Mouse (Mus musculus) adrenal gland, adult (tissue): ENCODE measurements around the gene Ptpn23.
"Not testable (repeated sequence)": the region's sequence is repeated elsewhere in the genome, so short reads cannot be mapped to it uniquely, and the experiment has no call there.

Source experiments
- DNase-seq, 2 experiments: peaks; one replicate each; pipeline ENCODE4 v3.0.0; 2022 to 2023; ENCODE audit warnings: low spot score in 1 of 2; ENCODE audit not compliant: inconsistent age in 2 of 2

The Ptpn23 gene

GRCm38 (mm10) chr9:110384369-110384929 is 23.6 kb downstream of the Ptpn23 start:
- no peak for DNase-seq

GRCm38 (mm10) chr9:110381292-110381691 is 26.7 kb downstream of the Ptpn23 start:
- DNase-seq: no peak

GRCm38 (mm10) chr9:110380662-110381061 is 27.4 kb downstream of the Ptpn23 start:
- DNase-seq: peak; percentile 66 to 81

- no peak for DNase-seq
Measured at GRCm38 (mm10) chr9:110379361-110379760, 28.7 kb downstream of the Ptpn23 start.

- DNase-seq: not testable (repeated sequence)
Measured at GRCm38 (mm10) chr9:110377655-110378054, 30.4 kb downstream of the Ptpn23 start.

- peak; percentile 79 to 86 for DNase-seq
Measured at GRCm38 (mm10) chr9:110375668-110376067, 32.3 kb downstream of the Ptpn23 start.

GRCm38 (mm10) chr9:110373871-110374270 is 34.1 kb downstream of the Ptpn23 start:
- DNase-seq: no peak

GRCm38 (mm10) chr9:110369860-110370259 is 38.2 kb downstream of the Ptpn23 start:
- no peak for DNase-seq

GRCm38 (mm10) chr9:110366746-110367145 is 41.3 kb downstream of the Ptpn23 start:
- DNase-seq: peak; percentile 82 to 92

- DNase-seq: no peak
Measured at GRCm38 (mm10) chr9:110362337-110362736, 45.7 kb downstream of the Ptpn23 start.

GRCm38 (mm10) chr9:110361299-110361698 is 46.7 kb downstream of the Ptpn23 start:
- DNase-seq: no peak

GRCm38 (mm10) chr9:110358341-110358740 is 49.7 kb downstream of the Ptpn23 start:
- DNase-seq: no peak

GRCm38 (mm10) chr9:110351932-110352632 is 55.9 kb downstream of the Ptpn23 start:
- DNase-seq: no peak

- no peak for DNase-seq
Measured at GRCm38 (mm10) chr9:110351350-110351749, 56.7 kb downstream of the Ptpn23 start.

- DNase-seq: no peak
Measured at GRCm38 (mm10) chr9:110350612-110351011, 57.4 kb downstream of the Ptpn23 start.

- DNase-seq: no peak
Measured at GRCm38 (mm10) chr9:110350188-110350587, 57.8 kb downstream of the Ptpn23 start.

- DNase-seq: peak in 1 of 2 experiments; percentile 55
Measured at GRCm38 (mm10) chr9:110348899-110349298, 59.1 kb downstream of the Ptpn23 start.

GRCm38 (mm10) chr9:110345057-110345739 is 62.8 kb downstream of the Ptpn23 start:
- peak in 1 of 2 experiments; percentile 56 for DNase-seq

GRCm38 (mm10) chr9:110343805-110344204 is 64.2 kb downstream of the Ptpn23 start:
- no peak for DNase-seq

- no peak for DNase-seq
Measured at GRCm38 (mm10) chr9:110342008-110342407, 66.0 kb downstream of the Ptpn23 start.

- no peak for DNase-seq
Measured at GRCm38 (mm10) chr9:110340037-110340750, 67.8 kb downstream of the Ptpn23 start.
